Mouse (Mus musculus): ENCODE measurements around the gene Arntl2.

DNA sequence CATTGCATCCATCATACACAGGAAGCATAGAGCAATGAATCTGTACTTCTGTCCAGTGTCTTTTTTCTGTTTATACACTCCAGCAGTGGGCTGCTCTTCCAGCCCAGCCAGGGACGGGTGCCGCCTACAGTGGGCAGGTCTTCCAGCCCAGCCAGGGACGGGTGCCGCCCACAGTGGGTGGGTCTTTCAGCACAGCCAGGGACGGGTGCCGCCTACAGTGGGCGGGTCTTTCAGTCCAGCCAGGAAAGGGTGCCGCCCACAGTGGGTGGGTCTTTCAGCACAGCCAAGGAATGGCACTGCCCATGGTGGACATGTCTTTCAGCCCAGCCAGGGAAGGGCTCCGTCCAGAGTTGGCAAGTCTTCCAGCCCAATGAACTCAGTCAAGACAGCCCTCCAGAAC is 59.3 kb downstream of the Arntl2 start:
- TF ChIP-seq POLR2AphosphoS2 (IDR thresholded peaks at IDR 0.05; ENCODE audit: low read depth, low read length) (no peak), POLR2A (IDR thresholded peaks at IDR 0.05; ENCODE audit: low read depth, low read length) (no peak), EP300 (IDR thresholded peaks at IDR 0.05; ENCODE audit: low read length) (no peak), CTCF (conservative IDR thresholded peaks at IDR 0.05 in 1 of 2, IDR thresholded peaks at IDR 0.05 in 1 of 2; ENCODE audit: low read depth in 2 of 2, low read length in 2 of 2) (no peak), TCF12 (IDR thresholded peaks at IDR 0.05; ENCODE audit: low read depth, low read length) (no peak), BHLHE40 (IDR thresholded peaks at IDR 0.05; ENCODE audit: low read depth, low read length) (no peak), JUN (IDR thresholded peaks at IDR 0.05; ENCODE audit: insufficient read depth, low read depth, low read length) (no peak), SMC3 (IDR thresholded peaks at IDR 0.05; ENCODE audit: low read depth, low read length) (no peak), UBTF (IDR thresholded peaks at IDR 0.05; ENCODE audit: low read depth, low read length) (no peak), E2F4 (IDR thresholded peaks at IDR 0.05; ENCODE audit: insufficient replicate concordance, low read depth, low read length) (no peak)

Measured in CH12.LX (cell line).